Mouse (Mus musculus) testis, postnatal 10 days (tissue): ENCODE measurements at regions not wholly inside any gene's neighbourhood (a gene's known extent, or its start where the extent isn't known, plus 50 kb on each side); places are given as distances from the start of the nearest gene placed in this dataset.

Source experiments
- DNase-seq: peaks from one replicate; pipeline ENCODE4 v3.0.0; 2021; ENCODE audit warnings: low spot score

GRCm38 (mm10) chr3:35027898-35028297, 377.7 kb downstream of the Sox2 start:
- no peak for DNase-seq

- DNase-seq: no peak
Observed at GRCm38 (mm10) chr3:35029924-35030323, 379.7 kb downstream of the Sox2 start.

GRCm38 (mm10) chr3:35033587-35033986, 383.4 kb downstream of the Sox2 start:
- no peak for DNase-seq

GRCm38 (mm10) chr3:35035234-35035633, 385.0 kb downstream of the Sox2 start:
- DNase-seq: no peak

GRCm38 (mm10) chr3:35043705-35044104, 393.5 kb downstream of the Sox2 start:
- DNase-seq: no peak

GRCm38 (mm10) chr3:35059438-35059837, 409.2 kb downstream of the Sox2 start:
- DNase-seq: no peak

GRCm38 (mm10) chr3:35060042-35060441, 409.8 kb downstream of the Sox2 start:
- no peak for DNase-seq

GRCm38 (mm10) chr3:35066824-35067223, 416.6 kb downstream of the Sox2 start:
- no peak for DNase-seq

GRCm38 (mm10) chr3:35068586-35068985, 418.4 kb downstream of the Sox2 start:
- no peak for DNase-seq

- DNase-seq: peak; percentile 13
Observed at GRCm38 (mm10) chr3:35071046-35071445, 420.8 kb downstream of the Sox2 start.

GRCm38 (mm10) chr3:35079887-35080286, 429.7 kb downstream of the Sox2 start:
- no peak for DNase-seq

GRCm38 (mm10) chr3:35084091-35084867, 434.1 kb downstream of the Sox2 start:
- DNase-seq: no peak

- no peak for DNase-seq
Observed at GRCm38 (mm10) chr3:35088241-35089080, 438.3 kb downstream of the Sox2 start.

- DNase-seq: no peak
Observed at GRCm38 (mm10) chr3:35090496-35091133, 440.4 kb downstream of the Sox2 start.

GRCm38 (mm10) chr3:35093001-35093400, 442.8 kb downstream of the Sox2 start:
- no peak for DNase-seq

GRCm38 (mm10) chr3:35095221-35095620, 445.0 kb downstream of the Sox2 start:
- DNase-seq: no peak

GRCm38 (mm10) chr3:35096381-35096780, 446.2 kb downstream of the Sox2 start:
- DNase-seq: no peak

GRCm38 (mm10) chr3:35097766-35098165, 447.6 kb downstream of the Sox2 start:
- DNase-seq: no peak

- DNase-seq: no peak
Observed at GRCm38 (mm10) chr3:35099226-35099625, 449.0 kb downstream of the Sox2 start.

- no peak for DNase-seq
Observed at GRCm38 (mm10) chr3:35099876-35100420, 449.7 kb downstream of the Sox2 start.

GRCm38 (mm10) chr3:35101286-35101685, 451.1 kb downstream of the Sox2 start:
- no peak for DNase-seq

- no peak for DNase-seq
Observed at GRCm38 (mm10) chr3:35101951-35102350, 451.7 kb downstream of the Sox2 start.
